ENCODE assay signal across 19 mouse cellular contexts in genomic region chr10:63201534-63201933, GRCm38 (mm10). TPM values are rescaled to one million over a fixed set of nuclear protein-coding genes. Genes with fewer than 3 reads are reported as not detected.
"Had no signal": no experiment of that assay in that cellular context is flagged by ENCODE, and none has a peak within 500 bp of the region (broad histone marks: within the 10 kb centered on the region; RNA-seq: fewer than 3 reads in every experiment).

No protein-coding gene starts in this region.

- H3K27ac ChIP-seq: layer of hippocampus, adult 2 months; limb, embryonic 10.5 days; limb, embryonic 13.5 days; liver, embryonic 12.5 days; liver, embryonic 15.5 days; lung, embryonic 15.5 days; midbrain, embryonic 10.5 days; midbrain, embryonic 13.5 days had no signal

- H3K9ac ChIP-seq: limb, embryonic 13.5 days; liver, embryonic 12.5 days; liver, embryonic 15.5 days; lung, embryonic 15.5 days; midbrain, embryonic 13.5 days had no signal

- H3K36me3 ChIP-seq: limb, embryonic 10.5 days; limb, embryonic 13.5 days; liver, embryonic 12.5 days; liver, embryonic 15.5 days; lung, embryonic 15.5 days; midbrain, embryonic 10.5 days; midbrain, embryonic 13.5 days had no signal

- H3K27me3 ChIP-seq: limb, embryonic 13.5 days; liver, embryonic 12.5 days; liver, embryonic 15.5 days; lung, embryonic 15.5 days; megakaryocyte, embryonic 14.5 days; midbrain, embryonic 13.5 days had no signal

- DNase-seq: kidney, adult 9 months; kidney, postnatal 14 days; layer of hippocampus, adult 9-11 months; liver; lung, adult 18-20 months; lung, postnatal 10 days; lung, postnatal 36 days; thymus, postnatal 25 days had no signal

- H3K4me3 ChIP-seq: layer of hippocampus, adult 2 months; limb, embryonic 10.5 days; limb, embryonic 13.5 days; liver, embryonic 12.5 days; liver, embryonic 15.5 days; lung, embryonic 15.5 days; megakaryocyte, embryonic 14.5 days; midbrain, embryonic 10.5 days; midbrain, embryonic 13.5 days had no signal

- H3K4me1 ChIP-seq: limb, embryonic 10.5 days; limb, embryonic 13.5 days; lung, embryonic 15.5 days; megakaryocyte, embryonic 14.5 days; midbrain, embryonic 10.5 days; midbrain, embryonic 13.5 days had no signal

RNA-seq across cellular contexts. Expression of gene Mypn, which starts 2.2 kb away (rescaled TPM):
- total RNA-seq: monocyte, adult 5-6 weeks had no signal
- polyA plus RNA-seq: spleen, adult 2 months had no signal
